Mouse (Mus musculus): ENCODE data around the gene Gnptab. TPM values are rescaled to one million over a fixed set of nuclear protein-coding genes. Genes with fewer than 3 reads are reported as not detected.
"Not testable (repeated sequence)": the region's sequence is repeated elsewhere in the genome, so short reads cannot be mapped to it uniquely, and the experiment has no call there.

Gnptab gene
- total RNA-seq (2021), result 10 to 100 TPM; 31.2 to 32.1 TPM

DNA sequence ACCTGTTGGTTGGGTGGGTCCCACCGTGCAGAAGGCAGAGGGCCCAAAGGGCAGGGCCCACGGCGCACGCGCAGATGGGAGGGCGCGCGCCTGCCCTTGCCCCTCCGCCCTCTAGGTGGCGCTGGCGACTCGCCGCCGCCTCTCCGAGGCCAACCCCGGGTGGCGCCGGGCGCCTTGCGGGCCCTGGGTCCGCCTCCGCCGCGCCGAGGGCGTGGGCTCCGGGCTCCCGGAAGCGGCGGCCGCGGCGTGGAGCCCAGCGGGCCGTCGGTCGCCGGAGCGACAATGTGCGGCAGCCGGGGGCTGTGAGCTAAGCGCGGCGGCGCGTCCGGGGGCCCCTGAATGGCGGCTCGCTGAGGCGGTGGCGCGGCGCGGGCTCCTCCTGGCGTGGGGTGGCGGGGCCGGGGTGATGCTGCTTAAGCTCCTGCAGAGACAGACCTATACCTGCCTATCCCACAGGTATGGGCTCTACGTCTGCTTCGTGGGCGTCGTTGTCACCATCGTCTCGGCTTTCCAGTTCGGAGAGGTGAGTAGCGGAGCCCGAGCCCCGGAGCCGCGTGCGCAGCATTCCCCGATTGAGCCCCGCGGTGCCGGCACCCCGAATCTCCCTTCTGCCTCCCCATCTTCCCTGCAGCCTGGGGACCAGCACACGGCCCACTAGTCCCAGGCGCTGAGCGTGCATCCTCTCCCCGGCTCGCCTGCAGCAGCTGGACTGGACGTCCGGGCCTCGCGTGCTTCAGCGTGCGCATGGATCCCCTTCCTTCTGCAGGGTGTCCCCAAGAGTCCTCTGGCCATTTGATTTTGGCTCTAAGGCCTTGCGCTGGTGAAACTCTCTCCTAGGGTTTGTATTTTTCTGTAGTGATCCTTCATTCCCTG lies at the start of gene Gnptab, which contains the start of gene Dram1:
Gene Gnptab, plus strand, starts transcription at position 120 of the 873 bp plus-strand sequence.
Gene Dram1, minus strand, starts transcription at position 68 of the 873 bp plus-strand sequence.
- peak; percentile 94 to 97 for DNase-seq
- intact Hi-C loops (cut with DNase I), result loop anchor here (2.0 to 5.0 kb wide), 3 partner anchors 123 to 352 kb away; partner anchors contain the start of genes Arl1 and Chpt1

GRCm38 (mm10) chr10:88330695-88331094 lies 48.2 kb upstream of the Gnptab start:
- intact Hi-C loops (cut with DNase I), result no loop called here
- DNase-seq, result no peak

DNA sequence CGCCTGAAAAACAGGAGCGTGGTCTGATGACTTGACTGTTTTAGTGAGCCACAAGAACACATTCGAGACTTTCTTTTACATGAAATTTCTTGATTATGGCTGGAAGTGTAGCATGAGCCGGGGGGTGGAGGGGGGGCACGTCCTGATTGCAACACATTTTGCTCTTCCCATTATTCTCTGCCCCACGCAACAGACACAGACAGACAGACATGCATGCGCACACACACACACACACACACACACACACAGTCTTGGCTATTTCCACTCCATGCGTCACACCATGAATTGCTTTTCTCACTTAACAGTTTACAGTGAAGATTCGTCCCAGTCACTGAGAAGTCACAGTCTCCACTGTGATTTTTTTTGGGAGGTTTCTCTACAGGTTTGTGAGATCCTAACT lies 38.3 kb upstream of the Gnptab start:
- intact Hi-C loops (cut with DNase I), result no loop called here
- DNase-seq, result no peak

GRCm38 (mm10) chr10:88341368-88341767 lies 37.6 kb upstream of the Gnptab start:
- intact Hi-C loops (cut with DNase I), result no loop called here
- no peak for DNase-seq

DNA sequence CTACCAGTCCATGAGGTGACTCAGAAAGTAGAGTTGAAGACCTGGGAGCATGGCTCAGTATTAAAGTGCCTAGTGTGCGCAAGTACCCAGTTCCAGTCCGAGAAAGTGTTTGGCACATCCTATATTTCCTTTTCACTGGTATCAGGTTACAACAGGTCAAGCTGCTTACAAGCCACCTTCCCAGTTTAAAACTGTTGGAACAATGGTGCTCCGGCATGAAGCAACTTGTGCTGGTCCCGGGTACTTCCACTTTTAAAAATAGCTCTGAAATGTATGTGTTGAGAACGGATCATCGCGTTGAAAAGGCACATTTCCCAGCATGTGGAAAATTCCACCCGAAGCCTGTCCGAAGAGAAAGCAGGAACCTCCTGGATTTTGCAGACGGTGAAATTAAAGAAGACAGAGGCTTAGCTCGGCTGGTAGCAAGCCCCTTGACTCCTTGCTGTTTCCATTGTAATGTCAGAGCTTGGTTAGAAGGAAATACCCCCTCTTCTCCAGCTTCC lies 33.0 kb upstream of the Gnptab start:
- intact Hi-C loops (cut with DNase I), result no loop called here
- no peak for DNase-seq

- no peak for DNase-seq
- intact Hi-C loops (cut with DNase I), result no loop called here
These were observed 32.3 kb upstream of the Gnptab start for GRCm38 (mm10) chr10:88346454-88347245.

GRCm38 (mm10) chr10:88349800-88350199 lies 29.1 kb upstream of the Gnptab start:
- intact Hi-C loops (cut with DNase I), result no loop called here

GRCm38 (mm10) chr10:88350687-88351086 lies 28.2 kb upstream of the Gnptab start:
- intact Hi-C loops (cut with DNase I), result no loop called here
- no peak for DNase-seq

More at GRCm38 (mm10) chr10:88349800-88350199, 29.1 kb upstream of the Gnptab start:
- no peak for DNase-seq

DNA sequence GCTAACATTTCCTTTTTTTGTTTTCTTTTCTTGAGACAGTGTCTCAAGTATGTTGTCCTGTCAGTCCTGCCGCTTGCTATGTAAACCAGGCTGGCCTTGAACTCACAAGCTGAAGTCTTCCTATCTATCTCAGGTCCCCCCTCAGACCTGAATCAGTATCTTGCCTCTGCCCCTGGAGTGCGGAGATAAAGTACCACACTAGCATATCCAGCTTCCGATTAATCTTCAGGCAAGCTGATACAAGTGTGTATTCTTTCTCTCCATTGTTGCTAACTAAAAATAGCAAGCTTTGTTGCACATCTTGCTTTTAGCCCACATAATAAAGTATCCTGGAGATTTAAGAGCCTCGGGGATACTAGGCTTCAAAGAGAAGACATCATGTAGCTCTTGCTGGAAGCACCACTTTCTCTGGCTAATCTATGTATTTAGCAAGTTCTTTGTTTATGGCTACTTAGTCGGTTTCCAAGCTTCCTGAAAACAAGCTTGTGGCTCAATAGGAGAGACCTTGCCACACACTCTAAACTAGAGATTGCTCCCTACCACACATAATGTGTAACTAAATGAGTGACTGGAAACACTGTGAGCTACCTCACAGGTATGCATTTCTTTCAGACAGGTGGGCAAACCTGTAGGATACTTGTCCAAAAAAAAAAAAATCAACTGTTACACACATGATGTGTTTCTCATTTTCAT lies 27.4 kb upstream of the Gnptab start:
- DNase-seq, result no peak
- intact Hi-C loops (cut with DNase I), result no loop called here

DNA sequence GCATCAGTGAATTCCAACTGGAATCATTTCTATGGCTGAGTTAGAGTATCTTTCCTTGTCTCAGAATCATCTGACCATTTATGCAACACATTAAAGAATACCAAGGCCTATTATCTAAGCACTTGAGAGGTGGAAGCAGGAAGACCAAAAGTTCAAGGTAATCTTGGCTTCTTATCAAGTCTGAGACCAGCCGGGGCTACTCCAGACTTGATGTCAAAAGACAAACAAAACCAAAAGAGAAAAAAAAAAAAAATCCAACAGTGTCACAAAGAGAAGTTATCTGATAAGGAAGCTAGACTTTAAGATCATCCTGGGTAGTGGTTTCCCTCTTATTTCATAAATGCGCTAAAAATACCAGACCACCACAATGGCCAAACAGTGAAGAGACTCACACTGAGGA lies 26.4 kb upstream of the Gnptab start:
- DNase-seq, result no peak
- intact Hi-C loops (cut with DNase I), result no loop called here

- intact Hi-C loops (cut with DNase I), result no loop called here
- no peak for DNase-seq
These were observed 24.3 kb upstream of the Gnptab start for GRCm38 (mm10) chr10:88354599-88354998.

DNA sequence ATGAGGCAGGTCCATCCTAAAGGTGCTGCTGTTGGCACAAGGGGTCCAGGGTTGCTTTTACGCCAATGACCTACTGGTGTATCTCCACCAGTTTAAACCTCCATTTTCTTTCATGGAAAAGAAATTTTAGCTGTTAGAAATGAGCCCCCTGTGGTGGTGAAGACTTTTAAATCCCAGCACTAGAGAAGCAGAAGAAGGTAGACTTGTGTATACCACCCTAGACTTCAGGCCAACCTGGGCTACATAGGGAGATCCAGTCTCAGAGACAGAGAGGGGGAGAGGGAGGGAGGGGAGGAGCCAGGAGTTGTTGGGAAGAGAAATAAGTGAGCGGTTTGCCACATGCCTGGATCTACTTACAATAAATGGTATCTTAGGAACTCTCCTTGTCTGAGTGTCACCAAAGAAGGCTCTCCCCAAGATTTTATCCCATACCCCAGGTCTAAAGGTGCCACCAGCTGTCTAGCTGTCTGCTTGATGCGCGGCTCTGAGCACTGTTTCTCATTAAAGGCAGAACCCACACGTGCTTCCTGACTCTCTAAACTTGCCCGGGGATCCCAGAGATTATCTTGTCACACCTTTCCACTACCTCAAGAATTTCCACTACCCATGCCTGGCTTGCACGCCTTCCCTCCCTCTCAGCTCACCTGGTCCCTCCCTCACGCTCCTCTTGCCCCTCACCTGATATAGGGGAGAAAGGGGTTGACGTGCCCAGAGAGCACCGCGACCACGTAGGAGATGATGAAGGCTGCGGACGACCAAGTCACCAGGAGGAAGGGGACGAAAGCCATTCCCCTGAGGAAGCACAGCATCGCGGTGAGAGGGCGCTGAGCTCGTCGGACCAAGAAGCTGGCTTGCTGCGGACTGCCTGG lies 22.6 kb upstream of the Gnptab start:
- intact Hi-C loops (cut with DNase I), result no loop called here
- DNase-seq, result no peak

DNA sequence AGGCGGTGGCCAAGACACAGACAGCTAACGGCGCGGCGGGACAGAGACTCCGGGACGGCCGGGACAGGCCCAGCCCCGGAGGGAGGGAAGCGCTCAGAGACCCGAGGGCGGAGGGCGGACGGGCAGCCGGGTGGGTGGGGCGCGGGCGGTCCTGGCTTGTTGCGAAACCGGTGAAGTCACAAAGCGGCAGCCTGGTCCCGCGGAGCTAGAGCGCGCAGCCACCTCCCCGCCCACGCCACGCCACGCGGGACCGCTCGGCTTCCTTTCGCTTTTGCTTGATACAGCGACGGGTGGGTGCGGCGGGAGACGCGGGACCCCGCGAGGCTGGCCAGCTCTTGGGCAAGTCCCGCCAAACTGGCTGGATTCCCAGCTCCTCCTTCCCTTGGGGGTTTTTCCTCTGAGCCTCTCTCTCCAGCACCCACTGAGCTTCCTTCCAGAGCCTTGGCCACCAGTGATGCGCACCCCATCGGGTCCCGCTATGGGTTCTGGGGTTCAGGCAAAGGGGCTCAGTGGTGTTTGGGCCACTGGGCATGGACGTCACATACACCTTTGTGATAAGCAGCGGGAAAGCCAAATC lies 21.9 kb upstream of the Gnptab start:
- intact Hi-C loops (cut with DNase I), result no loop called here
- peak; percentile 75 to 82 for DNase-seq

DNA sequence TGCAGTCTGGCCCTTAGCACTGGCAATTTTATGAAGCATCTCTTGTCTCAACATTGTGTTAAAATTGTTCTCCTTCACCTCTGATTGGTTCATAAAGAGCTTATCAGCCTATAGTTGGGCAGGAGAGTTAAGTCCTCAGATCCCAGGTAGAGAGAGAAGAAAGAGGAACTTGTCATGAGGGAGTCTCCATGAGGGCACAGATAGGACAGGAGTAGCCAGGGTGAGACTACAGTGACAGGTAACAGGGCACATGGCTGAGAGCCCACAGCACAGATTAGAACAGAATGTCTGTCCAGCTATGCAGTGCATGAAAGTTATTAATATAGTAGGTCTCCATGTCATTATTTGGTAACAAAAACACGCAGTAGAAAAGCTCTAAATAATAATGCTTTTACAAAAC lies 16.7 kb upstream of the Gnptab start:
- intact Hi-C loops (cut with DNase I), result no loop called here
- DNase-seq, result no peak

DNA sequence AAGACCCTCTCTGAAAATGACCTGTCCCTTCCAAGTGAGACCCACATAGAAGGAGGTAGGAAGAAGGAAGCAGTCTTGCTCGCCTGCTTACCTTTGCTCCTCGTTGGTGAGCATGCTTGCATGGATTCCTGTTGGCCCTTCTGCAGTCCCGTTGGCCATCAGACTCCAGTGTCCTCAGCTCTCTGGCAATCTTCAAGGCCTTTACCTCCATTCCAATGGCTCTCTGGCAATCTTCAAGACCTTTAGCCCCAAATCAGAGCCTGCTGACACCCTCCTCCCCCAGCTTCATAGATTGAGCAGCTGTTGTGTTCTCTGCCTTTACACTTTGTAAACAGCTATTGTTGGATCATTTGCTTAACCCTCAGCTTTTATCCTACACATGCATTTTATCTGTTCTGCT lies 14.7 kb upstream of the Gnptab start:
- DNase-seq, result no peak
- intact Hi-C loops (cut with DNase I), result no loop called here

- DNase-seq, result no peak
- intact Hi-C loops (cut with DNase I), result no loop called here
These were observed 9.7 kb upstream of the Gnptab start for GRCm38 (mm10) chr10:88369233-88369632.

DNA sequence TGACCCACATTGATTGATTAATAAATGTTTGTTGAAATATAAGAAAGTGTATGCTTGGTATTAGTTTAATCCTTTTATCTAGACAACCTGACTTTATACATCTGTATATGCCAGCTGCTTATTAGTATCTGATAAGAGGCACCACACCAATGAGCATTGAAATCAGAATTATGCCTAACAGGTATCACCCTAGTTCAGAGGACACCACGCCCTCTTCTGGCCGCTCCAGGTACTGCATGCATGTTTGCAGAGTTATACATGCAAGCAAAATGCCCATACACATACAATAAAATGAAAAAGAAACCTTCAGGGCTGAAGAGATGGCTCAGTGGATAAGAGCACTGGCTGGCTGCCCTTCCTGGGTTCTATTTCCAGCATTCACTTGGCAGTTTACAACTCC lies 7.1 kb upstream of the Gnptab start:
- no peak for DNase-seq
- intact Hi-C loops (cut with DNase I), result no loop called here

GRCm38 (mm10) chr10:88372436-88372835 lies 6.5 kb upstream of the Gnptab start:
- DNase-seq, result no peak
- intact Hi-C loops (cut with DNase I), result no loop called here

DNA sequence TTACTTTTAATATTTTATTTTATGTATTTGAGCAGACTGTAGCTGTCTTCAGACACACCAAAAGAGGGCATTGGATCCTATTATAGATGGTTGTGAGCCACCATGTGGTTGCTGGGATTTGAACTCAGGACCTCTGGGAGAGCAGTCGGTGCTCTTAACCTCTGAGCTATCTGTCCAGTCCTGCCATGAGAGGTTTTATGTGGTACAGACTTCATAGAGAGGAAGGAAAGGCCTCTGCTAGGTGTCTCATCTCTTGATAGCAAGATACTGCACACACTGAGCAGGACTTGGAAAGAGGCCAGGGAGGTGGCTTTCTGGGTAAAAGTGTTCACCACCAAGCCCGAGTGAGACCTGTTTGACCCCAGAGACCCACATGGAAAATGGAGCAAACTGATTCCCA lies 6.0 kb upstream of the Gnptab start:
- DNase-seq; intact Hi-C loops (cut with DNase I): not testable (repeated sequence)

Data from heart, postnatal 36 days (tissue).